Mouse (Mus musculus) embryonic facial prominence, embryonic 10.5 days (tissue): ENCODE data around the gene Mchr1. TPM values are rescaled to one million over a fixed set of nuclear protein-coding genes. Genes with fewer than 3 reads are reported as not detected.
"Not testable (repeated sequence)": the region's sequence is repeated elsewhere in the genome, so short reads cannot be mapped to it uniquely, and the experiment has no call there.

Experiments
- DNase-seq: peaks from one replicate; pipeline ENCODE4 v3.0.0-alpha.2; 2017; ENCODE audit warnings: low spot score
- H3K27ac ChIP-seq: fragments of 300-500 bp; sonication (generic); replicated peaks from 2 replicates; pipeline ENCODE4 v1.5.1; 2016; ENCODE audit warnings: mild to moderate bottlenecking
- H3K27me3 ChIP-seq: fragments of 300-500 bp; sonication (generic); replicated peaks from 2 replicates; pipeline ENCODE4 v1.6.1; 2016; ENCODE audit warnings: low read depth, mild to moderate bottlenecking; ENCODE audit not compliant: poor library complexity, severe bottlenecking
- H3K36me3 ChIP-seq: fragments of 300-500 bp; sonication (generic); replicated peaks from 2 replicates; pipeline ENCODE4 v1.6.1; 2016; ENCODE audit warnings: mild to moderate bottlenecking, moderate library complexity
- H3K4me1 ChIP-seq: fragments of 300-500 bp; sonication (generic); 2 replicates; pipeline ENCODE4 v1.6.1; 2016
- H3K4me3 ChIP-seq: fragments of 300-500 bp; sonication (generic); 2 replicates; pipeline ENCODE4 v1.5.1; 2016; ENCODE audit warnings: mild to moderate bottlenecking, moderate library complexity
- H3K9me3 ChIP-seq: fragments of 300-500 bp; sonication (generic); 2 replicates; pipeline ENCODE4 v1.6.1; 2016; ENCODE audit warnings: mild to moderate bottlenecking
- WGBS: fragments of 180-500 bp; shearing (Covaris S2); methylation state at CpG from one replicate; pipeline ENCODE4 v1.1.7; 2016; 5-methylcytosine and 5-hydroxymethylcytosine counted together
- polyA plus RNA-seq: library from polyadenylated mRNA; unstranded; fragments of >200 nt; fragmentation: Nextera tagmentation; extraction: Ambion mirVana; gene quantifications from 2 replicates; pipeline ENCODE4 v1.2.1, GENCODE M21; 2016

The Mchr1 gene
- polyA plus RNA-seq, 1 experiment from 2014 or later, result 0.27 TPM

- 95% methylated on average over 5 of the region's 5 CpGs for WGBS
- peaks cover 2% of the 10 kb centered on the region for H3K9me3 ChIP-seq
Observed at GRCm38 (mm10) chr15:81202462-81202861, 32.8 kb upstream of the Mchr1 start.

GRCm38 (mm10) chr15:81210496-81210895, 24.8 kb upstream of the Mchr1 start:
- Histone ChIP-seq H3K9me3 (no peaks in the 10 kb centered on the region), H3K27me3 (no peaks in the 10 kb centered on the region), H3K4me1 (peaks cover 21% of the 10 kb centered on the region), H3K27ac (no peak overlapping the region), H3K4me3 (no peak overlapping the region), H3K36me3 (no peaks in the 10 kb centered on the region)
- DNase-seq, result no peak
- 75% methylated on average over 5 of the region's 5 CpGs for WGBS

More at GRCm38 (mm10) chr15:81202462-81202861, 32.8 kb upstream of the Mchr1 start:
- Histone ChIP-seq H3K27me3 (no peaks in the 10 kb centered on the region), H3K4me3 (no peak overlapping the region), H3K36me3 (no peaks in the 10 kb centered on the region), H3K4me1 (no peaks in the 10 kb centered on the region), H3K27ac (no peak overlapping the region)
- no peak for DNase-seq

- no peaks in the 10 kb centered on the region for H3K27me3 ChIP-seq
- H3K36me3 ChIP-seq, result no peaks in the 10 kb centered on the region
- no peak overlapping the region for H3K4me3 ChIP-seq
- peaks cover 4% of the 10 kb centered on the region; the same call in 1 of the 2 replicates for H3K9me3 ChIP-seq
- H3K4me1 ChIP-seq, result peaks cover 21% of the 10 kb centered on the region
- H3K27ac ChIP-seq, result peak overlapping the region; percentile 73
- DNase-seq, result peak; percentile 79
- WGBS, result 39% methylated on average over 15 of the region's 15 CpGs
Observed at GRCm38 (mm10) chr15:81212976-81213375, 22.3 kb upstream of the Mchr1 start.

- Histone ChIP-seq H3K4me1 (peaks cover 21% of the 10 kb centered on the region), H3K27ac (no peak overlapping the region), H3K36me3 (no peaks in the 10 kb centered on the region), H3K9me3 (peaks cover 4% of the 10 kb centered on the region; the same call in 1 of the 2 replicates), H3K4me3 (no peak overlapping the region), H3K27me3 (no peaks in the 10 kb centered on the region)
- 88% methylated on average over 19 of the region's 19 CpGs for WGBS
- DNase-seq, result no peak
Observed at GRCm38 (mm10) chr15:81216906-81217653, 18.2 kb upstream of the Mchr1 start.

- WGBS, result 81% methylated on average over 6 of the region's 6 CpGs
- Histone ChIP-seq H3K36me3 (no peaks in the 10 kb centered on the region), H3K27me3 (no peaks in the 10 kb centered on the region), H3K4me1 (peaks cover under 1% of the 10 kb centered on the region; the same call in 1 of the 2 replicates), H3K27ac (no peak overlapping the region), H3K9me3 (peaks cover 4% of the 10 kb centered on the region; the same call in 1 of the 2 replicates), H3K4me3 (no peak overlapping the region)
- no peak for DNase-seq
Observed at GRCm38 (mm10) chr15:81219054-81219453, 16.2 kb upstream of the Mchr1 start.

GRCm38 (mm10) chr15:81220051-81220450, 15.2 kb upstream of the Mchr1 start:
- DNase-seq, H3K27ac ChIP-seq, H3K36me3 ChIP-seq, H3K4me1 ChIP-seq, H3K27me3 ChIP-seq, H3K9me3 ChIP-seq, H3K4me3 ChIP-seq: not testable (repeated sequence)
- 75% methylated on average over 8 of the region's 8 CpGs for WGBS

- no peak for DNase-seq
- Histone ChIP-seq H3K36me3 (no peaks in the 10 kb centered on the region), H3K4me1 (no peaks in the 10 kb centered on the region), H3K4me3 (no peak overlapping the region), H3K9me3 (no peaks in the 10 kb centered on the region), H3K27ac (no peak overlapping the region), H3K27me3 (no peaks in the 10 kb centered on the region)
- WGBS, result 80% methylated on average over 6 of the region's 6 CpGs
Observed at GRCm38 (mm10) chr15:81221446-81221845, 13.9 kb upstream of the Mchr1 start.

GRCm38 (mm10) chr15:81225016-81225415, 10.3 kb upstream of the Mchr1 start:
- Histone ChIP-seq H3K4me1 (no peaks in the 10 kb centered on the region), H3K9me3 (no peaks in the 10 kb centered on the region), H3K36me3 (no peaks in the 10 kb centered on the region), H3K27me3 (no peaks in the 10 kb centered on the region), H3K4me3 (no peak overlapping the region), H3K27ac (no peak overlapping the region)
- no peak for DNase-seq
- 89% methylated on average over 10 of the region's 10 CpGs for WGBS

GRCm38 (mm10) chr15:81225732-81226131, 9.6 kb upstream of the Mchr1 start:
- DNase-seq, result no peak
- H3K27ac ChIP-seq, result no peak overlapping the region
- no peaks in the 10 kb centered on the region for H3K36me3 ChIP-seq
- H3K4me3 ChIP-seq, result no peak overlapping the region
- no peaks in the 10 kb centered on the region for H3K27me3 ChIP-seq
- 76% methylated on average over 6 of the region's 6 CpGs for WGBS
- H3K9me3 ChIP-seq, result no peaks in the 10 kb centered on the region
- H3K4me1 ChIP-seq, result no peaks in the 10 kb centered on the region

- no peaks in the 10 kb centered on the region for H3K36me3 ChIP-seq
- DNase-seq, result no peak
- H3K4me1 ChIP-seq, result no peaks in the 10 kb centered on the region
- H3K27me3 ChIP-seq, result no peaks in the 10 kb centered on the region
- H3K4me3 ChIP-seq, result no peak overlapping the region
- no peaks in the 10 kb centered on the region for H3K9me3 ChIP-seq
- no peak overlapping the region for H3K27ac ChIP-seq
- WGBS, result 63% methylated on average over 4 of the region's 4 CpGs
Observed at GRCm38 (mm10) chr15:81226796-81227195, 8.5 kb upstream of the Mchr1 start.

GRCm38 (mm10) chr15:81227275-81227674, 8.0 kb upstream of the Mchr1 start:
- no peak for DNase-seq
- Histone ChIP-seq H3K27ac (no peak overlapping the region), H3K36me3 (no peaks in the 10 kb centered on the region), H3K27me3 (no peaks in the 10 kb centered on the region), H3K9me3 (no peaks in the 10 kb centered on the region), H3K4me3 (no peak overlapping the region), H3K4me1 (no peaks in the 10 kb centered on the region)
- 92% methylated on average over 3 of the region's 3 CpGs for WGBS

- WGBS, result 89% methylated on average over 3 of the region's 3 CpGs
- Histone ChIP-seq H3K4me3 (no peak overlapping the region), H3K36me3 (no peaks in the 10 kb centered on the region), H3K9me3 (no peaks in the 10 kb centered on the region), H3K4me1 (no peaks in the 10 kb centered on the region), H3K27ac (no peak overlapping the region), H3K27me3 (0 out of 2 replicates have a peak, but pooled peaks cover 2% of the 10 kb centered on the region)
- DNase-seq, result no peak
Observed at GRCm38 (mm10) chr15:81228258-81228657, 7.0 kb upstream of the Mchr1 start.

- H3K9me3 ChIP-seq, result no peaks in the 10 kb centered on the region
- peaks cover under 1% of the 10 kb centered on the region; the same call in 1 of the 2 replicates for H3K4me1 ChIP-seq
- DNase-seq, result no peak
- H3K36me3 ChIP-seq, result no peaks in the 10 kb centered on the region
- no peak overlapping the region for H3K27ac ChIP-seq
- H3K4me3 ChIP-seq, result no peak overlapping the region
- 77% methylated on average over 3 of the region's 3 CpGs for WGBS
- peaks cover 17% of the 10 kb centered on the region for H3K27me3 ChIP-seq
Observed at GRCm38 (mm10) chr15:81229791-81230190, 5.5 kb upstream of the Mchr1 start.
